Mouse (Mus musculus) frontal cortex, adult 2 months (tissue): ENCODE measurements around the gene Pcsk6. TPM values are rescaled to one million over a fixed set of nuclear protein-coding genes. Genes with fewer than 3 reads are reported as not detected.

Source experiments
- DNase-seq, 2 experiments: peaks; one replicate each; pipeline ENCODE4 v3.0.0; 2022; ENCODE audit warnings: low spot score in 1 of 2; ENCODE audit errors: extremely low spot score in 1 of 2
- polyA plus RNA-seq: library from polyadenylated mRNA; depleted of rRNA; stranded (reverse); fragments of >200 nt; gene quantifications from 2 replicates; pipeline ENCODE4 v1.2.3, GENCODE M21; 2012; rRNA removed

Pcsk6 gene
- polyA plus RNA-seq, 1 experiment = 13.7 TPM

DNA sequence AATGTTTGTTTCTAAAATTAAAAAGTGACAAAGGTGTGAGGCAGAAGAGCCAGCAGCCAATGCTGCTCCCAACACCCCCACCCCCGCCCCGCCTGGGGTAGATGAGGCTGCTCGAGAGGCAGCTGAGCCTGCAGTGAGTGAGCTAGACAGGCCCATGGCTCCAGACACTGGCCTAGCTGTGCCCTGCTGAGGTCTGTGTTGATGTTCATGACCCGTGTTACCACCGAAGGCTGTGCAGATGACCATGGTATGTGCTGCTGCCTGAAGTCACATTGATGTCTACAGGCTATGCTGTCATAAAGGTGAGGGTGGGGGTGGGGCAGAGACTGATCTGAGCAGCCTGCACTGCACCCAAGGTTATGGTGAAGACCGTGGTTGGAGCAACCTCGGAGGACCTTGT lies 237.3 kb downstream of the Pcsk6 start:
- no peak for DNase-seq

Other genes starting within 250 kb of the Pcsk6 start
- 17.5 and 18.8 TPM in 2 replicates for gene Tarsl2, start 216.8 kb upstream of the Pcsk6 start, polyA plus RNA-seq
- gene Tm2d3, start 170.6 kb upstream of the Pcsk6 start, polyA plus RNA-seq = 99.7 and 106 TPM in 2 replicates
- not detected in 2 replicates for gene Gm45213, start 181.9 kb downstream of the Pcsk6 start, polyA plus RNA-seq
- gene Snrpa1, start 197.3 kb downstream of the Pcsk6 start, polyA plus RNA-seq = 37.2 and 40.7 TPM in 2 replicates
- gene Selenos, start 217.9 kb downstream of the Pcsk6 start, polyA plus RNA-seq = 81.5 and 83.9 TPM in 2 replicates
- gene Chsy1, start 247.8 kb downstream of the Pcsk6 start, polyA plus RNA-seq = 10.4 TPM in 2 replicates